Mouse (Mus musculus): Measurements from ENCODE around the gene Ipo13. TPM values are rescaled to one million over a fixed set of nuclear protein-coding genes. Genes with fewer than 3 reads are reported as not detected.

Ipo13 gene
- polyA plus RNA-seq, 2 experiments, result 38.8 to 63.4 TPM

DNA sequence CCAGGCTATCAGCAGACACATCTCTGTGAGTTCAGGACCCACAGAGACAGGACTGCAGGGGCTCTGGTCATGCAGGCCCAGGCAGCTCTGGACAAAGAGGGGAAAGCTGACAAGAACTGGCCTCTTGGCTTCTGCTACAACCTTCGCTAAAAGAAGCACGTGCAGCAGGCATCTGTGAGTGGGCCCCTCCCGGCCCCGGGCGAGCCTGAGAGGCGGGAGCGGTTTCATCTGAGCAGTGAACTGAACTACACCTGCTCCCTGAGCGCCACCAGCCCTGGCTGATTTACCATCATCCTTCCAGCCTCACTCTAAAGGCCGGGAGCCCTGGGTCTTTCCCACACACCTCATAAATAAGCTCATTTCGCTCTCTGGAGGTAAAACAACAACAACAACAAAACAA, 36.5 kb downstream of the Ipo13 start:
- no peak overlapping the region for H3K9ac ChIP-seq (ENCODE audit: low read depth, low read length, severe bottlenecking)
- no peak for DNase-seq (ENCODE audit: low spot score)
- ATAC-seq (ENCODE audit: low FRiP score, low read depth), result no peak
- peaks cover 8% of the 10 kb centered on the region; the same call in 1 of the 2 replicates for H3K4me1 ChIP-seq (ENCODE audit: control insufficient read depth, insufficient read depth, low read length)
- 53% methylated on average over 10 of the region's 10 CpGs for WGBS
- H3K9me3 ChIP-seq (ENCODE audit: control insufficient read depth, low read length), result no peaks in the 10 kb centered on the region
- no peak overlapping the region for H3K4me2 ChIP-seq (replicated peaks; ENCODE audit: low read depth, low read length, severe bottlenecking)
- H3K27ac ChIP-seq (replicated peaks; ENCODE audit: low read depth, low read length), result no peak overlapping the region
- H3K27me3 ChIP-seq (ENCODE audit: control insufficient read depth, insufficient read depth, low read length), result no peaks in the 10 kb centered on the region
- H3K4me3 ChIP-seq (replicated peaks; ENCODE audit: low read length), result no peak overlapping the region
- no peak for TF ChIP-seq POLR2A (IDR thresholded peaks at IDR 0.05; ENCODE audit: borderline replicate concordance, extremely low read depth, insufficient read depth, insufficient read length)
- H3K36me3 ChIP-seq (ENCODE audit: control insufficient read depth, insufficient read depth, low read length), result peaks cover 59% of the 10 kb centered on the region

DNA sequence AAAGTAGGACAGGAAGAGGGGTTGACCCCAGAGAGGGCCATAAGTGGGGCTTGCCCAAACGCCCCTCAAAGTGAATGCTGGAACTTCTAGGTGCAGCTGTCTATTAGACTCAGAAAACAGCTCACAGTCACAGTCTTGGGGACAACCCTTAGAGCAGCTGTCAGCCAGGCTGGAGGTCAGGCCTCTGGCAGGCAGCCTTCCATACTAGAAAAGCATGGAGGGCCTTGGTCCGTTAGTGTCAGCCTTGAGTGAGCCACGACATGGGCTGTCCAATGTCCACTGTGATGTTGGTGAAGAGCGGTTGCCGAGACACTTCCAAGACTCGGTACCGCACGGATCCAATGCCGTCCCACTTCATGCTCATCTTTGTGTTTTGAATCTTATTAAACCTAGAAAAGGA, 41.2 kb downstream of the Ipo13 start:
- Histone ChIP-seq H3K4me3 (replicated peaks; ENCODE audit: low read length) (no peak overlapping the region), H3K9ac (ENCODE audit: low read depth, low read length, severe bottlenecking) (no peak overlapping the region), H3K27me3 (ENCODE audit: control insufficient read depth, insufficient read depth, low read length) (no peaks in the 10 kb centered on the region), H3K9me3 (ENCODE audit: control insufficient read depth, low read length) (no peaks in the 10 kb centered on the region), H3K27ac (replicated peaks; ENCODE audit: low read depth, low read length) (no peak overlapping the region), H3K4me2 (replicated peaks; ENCODE audit: low read depth, low read length, severe bottlenecking) (no peak overlapping the region), H3K4me1 (ENCODE audit: control insufficient read depth, insufficient read depth, low read length) (peaks cover 3% of the 10 kb centered on the region; the same call in 1 of the 2 replicates), H3K36me3 (ENCODE audit: control insufficient read depth, insufficient read depth, low read length) (peaks cover 34% of the 10 kb centered on the region)
- DNase-seq (ENCODE audit: low spot score) (no peak), ATAC-seq (ENCODE audit: low FRiP score, low read depth) (no peak)
- TF ChIP-seq POLR2A (IDR thresholded peaks at IDR 0.05; ENCODE audit: borderline replicate concordance, extremely low read depth, insufficient read depth, insufficient read length), result no peak
- WGBS, result 93% methylated on average over 9 of the region's 9 CpGs

DNA sequence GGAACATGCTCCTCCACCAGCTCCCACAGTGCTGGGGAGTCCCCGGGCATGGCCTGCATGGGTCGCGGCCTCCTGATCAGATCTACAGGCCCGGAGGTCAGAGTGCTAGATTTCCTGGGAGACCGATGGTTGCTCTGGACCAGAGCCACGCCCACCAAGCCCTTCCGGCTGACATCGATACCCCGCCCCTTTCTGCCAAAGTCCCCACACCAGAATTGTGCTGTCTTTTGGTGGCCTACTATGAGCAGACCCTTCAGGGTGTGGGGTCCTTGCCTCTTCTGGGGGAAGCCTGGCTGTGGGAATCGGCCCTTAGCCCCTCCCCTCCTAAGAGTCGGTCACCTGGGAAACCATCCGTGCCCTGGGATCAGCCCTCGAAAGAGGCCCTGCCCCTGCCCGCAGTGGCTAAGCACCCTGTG, 42.3 kb downstream of the Ipo13 start, which contains the start of gene Ccdc24:
Gene Ccdc24 (minus strand): TSS at position 87 of the 416 bp plus-strand sequence.
- TF ChIP-seq POLR2A (IDR thresholded peaks at IDR 0.05; ENCODE audit: borderline replicate concordance, extremely low read depth, insufficient read depth, insufficient read length), result no peak
- peaks cover 8% of the 10 kb centered on the region; the same call in 1 of the 2 replicates for H3K4me1 ChIP-seq (ENCODE audit: control insufficient read depth, insufficient read depth, low read length)
- ATAC-seq (ENCODE audit: low FRiP score, low read depth) (no peak), DNase-seq (ENCODE audit: low spot score) (no peak)
- peaks cover 23% of the 10 kb centered on the region for H3K36me3 ChIP-seq (ENCODE audit: control insufficient read depth, insufficient read depth, low read length)
- 0 out of 2 replicates have a peak within 1 kb of the TSS, but pooled peaks have one; percentile 5 for H3K4me3 ChIP-seq (replicated peaks; ENCODE audit: low read length)
- WGBS, result 12% methylated on average over 13 of the region's 14 CpGs
- H3K27ac ChIP-seq (replicated peaks; ENCODE audit: low read depth, low read length), result no peak within 1 kb of the TSS
- H3K4me2 ChIP-seq (replicated peaks; ENCODE audit: low read depth, low read length, severe bottlenecking), result peak within 1 kb of the TSS; percentile 40
- peak within 1 kb of the TSS; percentile 41 for H3K9ac ChIP-seq (ENCODE audit: low read depth, low read length, severe bottlenecking)
- no peaks in the 10 kb centered on the region for H3K27me3 ChIP-seq (ENCODE audit: control insufficient read depth, insufficient read depth, low read length)
- no peaks in the 10 kb centered on the region for H3K9me3 ChIP-seq (ENCODE audit: control insufficient read depth, low read length)

DNA sequence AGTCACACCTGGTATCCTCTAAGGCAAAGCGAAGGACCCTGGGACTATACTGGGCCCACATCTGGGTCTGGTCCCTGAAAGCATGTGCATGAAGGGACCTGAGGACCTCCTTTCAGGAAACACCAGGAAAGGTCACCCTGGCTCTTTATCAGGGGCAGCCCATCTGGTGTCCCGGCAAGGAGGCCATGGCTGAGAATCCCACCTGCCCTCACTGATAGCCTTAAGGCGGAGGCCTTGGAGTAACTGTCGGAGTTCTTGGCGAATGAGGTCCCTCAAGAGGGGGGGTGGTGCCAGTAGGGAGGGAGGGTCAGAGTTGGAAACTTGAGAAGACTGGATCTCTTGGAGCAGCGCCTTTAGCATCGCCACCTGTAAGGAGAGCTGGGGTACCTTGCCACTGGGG, 43.0 kb downstream of the Ipo13 start:
- WGBS, result 42% methylated on average over 7 of the region's 7 CpGs
- ATAC-seq (ENCODE audit: low FRiP score, low read depth), result no peak
- no peak overlapping the region for H3K4me2 ChIP-seq (replicated peaks; ENCODE audit: low read depth, low read length, severe bottlenecking)

DNA sequence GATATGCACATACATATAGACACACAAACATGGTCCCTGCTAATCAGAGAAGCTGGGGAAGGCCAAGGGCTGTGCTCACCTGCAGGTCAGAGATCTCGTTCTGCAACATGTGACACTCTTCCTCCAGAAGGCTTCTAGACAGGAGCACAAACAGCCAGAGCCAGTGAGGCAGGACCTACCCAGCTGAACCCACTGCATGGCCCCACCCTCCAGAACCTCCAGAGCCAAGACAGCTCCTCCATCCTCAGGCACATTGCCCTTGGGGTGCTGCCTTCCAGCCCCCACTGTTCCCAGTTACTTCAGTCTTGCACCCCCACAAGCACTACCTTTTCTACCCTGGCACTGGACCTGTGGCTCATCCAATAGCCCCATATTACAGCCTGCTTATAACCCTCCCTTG, 44.4 kb downstream of the Ipo13 start:
- H3K4me2 ChIP-seq (replicated peaks; ENCODE audit: low read depth, low read length, severe bottlenecking), result no peak overlapping the region
- no peaks in the 10 kb centered on the region for H3K9me3 ChIP-seq (ENCODE audit: control insufficient read depth, low read length)
- H3K9ac ChIP-seq (ENCODE audit: low read depth, low read length, severe bottlenecking), result no peak overlapping the region
- no peak overlapping the region for H3K4me3 ChIP-seq (replicated peaks; ENCODE audit: low read length)
- TF ChIP-seq POLR2A (IDR thresholded peaks at IDR 0.05; ENCODE audit: borderline replicate concordance, extremely low read depth, insufficient read depth, insufficient read length), result no peak
- ATAC-seq (ENCODE audit: low FRiP score, low read depth) (no peak), DNase-seq (ENCODE audit: low spot score) (no peak)
- H3K36me3 ChIP-seq (ENCODE audit: control insufficient read depth, insufficient read depth, low read length), result peaks cover 10% of the 10 kb centered on the region
- WGBS, result 50% methylated on average over 1 of the region's 1 CpGs
- H3K4me1 ChIP-seq (ENCODE audit: control insufficient read depth, insufficient read depth, low read length), result peaks cover 15% of the 10 kb centered on the region; the same call in 1 of the 2 replicates
- no peaks in the 10 kb centered on the region for H3K27me3 ChIP-seq (ENCODE audit: control insufficient read depth, insufficient read depth, low read length)
- H3K27ac ChIP-seq (replicated peaks; ENCODE audit: low read depth, low read length), result no peak overlapping the region

More for the DNA sequence above, 43.0 kb downstream of the Ipo13 start:
- peaks cover 8% of the 10 kb centered on the region; the same call in 1 of the 2 replicates for H3K4me1 ChIP-seq (ENCODE audit: control insufficient read depth, insufficient read depth, low read length)
- TF ChIP-seq POLR2A (IDR thresholded peaks at IDR 0.05; ENCODE audit: borderline replicate concordance, extremely low read depth, insufficient read depth, insufficient read length), result no peak
- no peak overlapping the region for H3K9ac ChIP-seq (ENCODE audit: low read depth, low read length, severe bottlenecking)
- H3K4me3 ChIP-seq (replicated peaks; ENCODE audit: low read length), result no peak overlapping the region
- no peaks in the 10 kb centered on the region for H3K9me3 ChIP-seq (ENCODE audit: control insufficient read depth, low read length)
- H3K27me3 ChIP-seq (ENCODE audit: control insufficient read depth, insufficient read depth, low read length), result no peaks in the 10 kb centered on the region
- no peak for DNase-seq (ENCODE audit: low spot score)
- H3K36me3 ChIP-seq (ENCODE audit: control insufficient read depth, insufficient read depth, low read length), result peaks cover 16% of the 10 kb centered on the region
- no peak overlapping the region for H3K27ac ChIP-seq (replicated peaks; ENCODE audit: low read depth, low read length)

All from limb, embryonic 14.5 days (tissue).